Mouse (Mus musculus): ENCODE results near the gene Vwa8. TPM values are rescaled to one million over a fixed set of nuclear protein-coding genes. Genes with fewer than 3 reads are reported as not detected.

Vwa8 gene
- polyA plus RNA-seq, 1 experiment = 8.8 TPM

- no peak for DNase-seq (ENCODE audit: low read depth)
- TF ChIP-seq CTCF (IDR thresholded peaks at IDR 0.05; ENCODE audit: borderline replicate concordance, extremely low read depth, insufficient read depth, insufficient read length) (no peak), POLR2A (IDR thresholded peaks at IDR 0.05; ENCODE audit: borderline replicate concordance, extremely low read depth, insufficient read depth, insufficient read length, poor library complexity, severe bottlenecking) (no peak)
These were observed 363.6 kb downstream of the Vwa8 start for GRCm38 (mm10) chr14:79212380-79212991.

GRCm38 (mm10) chr14:79214129-79214528, 365.3 kb downstream of the Vwa8 start:
- TF ChIP-seq POLR2A (IDR thresholded peaks at IDR 0.05; ENCODE audit: borderline replicate concordance, extremely low read depth, insufficient read depth, insufficient read length, poor library complexity, severe bottlenecking) (no peak), CTCF (IDR thresholded peaks at IDR 0.05; ENCODE audit: borderline replicate concordance, extremely low read depth, insufficient read depth, insufficient read length) (no peak)
- DNase-seq (ENCODE audit: low read depth) = no peak

GRCm38 (mm10) chr14:79214660-79215249, 365.9 kb downstream of the Vwa8 start:
- TF ChIP-seq CTCF (IDR thresholded peaks at IDR 0.05; ENCODE audit: borderline replicate concordance, extremely low read depth, insufficient read depth, insufficient read length) = no peak
- no peak for TF ChIP-seq POLR2A (IDR thresholded peaks at IDR 0.05; ENCODE audit: borderline replicate concordance, extremely low read depth, insufficient read depth, insufficient read length, poor library complexity, severe bottlenecking)
- DNase-seq (ENCODE audit: low read depth) = no peak

- DNase-seq (ENCODE audit: low read depth) = no peak
- TF ChIP-seq CTCF (IDR thresholded peaks at IDR 0.05; ENCODE audit: borderline replicate concordance, extremely low read depth, insufficient read depth, insufficient read length) (no peak), POLR2A (IDR thresholded peaks at IDR 0.05; ENCODE audit: borderline replicate concordance, extremely low read depth, insufficient read depth, insufficient read length, poor library complexity, severe bottlenecking) (no peak)
These were observed 367.5 kb downstream of the Vwa8 start for GRCm38 (mm10) chr14:79216366-79216765.

- no peak for DNase-seq (ENCODE audit: low read depth)
- TF ChIP-seq POLR2A (IDR thresholded peaks at IDR 0.05; ENCODE audit: borderline replicate concordance, extremely low read depth, insufficient read depth, insufficient read length, poor library complexity, severe bottlenecking) (no peak), CTCF (IDR thresholded peaks at IDR 0.05; ENCODE audit: borderline replicate concordance, extremely low read depth, insufficient read depth, insufficient read length) (no peak)
These were observed 374.7 kb downstream of the Vwa8 start for GRCm38 (mm10) chr14:79223431-79224036.

GRCm38 (mm10) chr14:79225458-79225857, 376.6 kb downstream of the Vwa8 start:
- TF ChIP-seq CTCF (IDR thresholded peaks at IDR 0.05; ENCODE audit: borderline replicate concordance, extremely low read depth, insufficient read depth, insufficient read length) = no peak
- TF ChIP-seq POLR2A (IDR thresholded peaks at IDR 0.05; ENCODE audit: borderline replicate concordance, extremely low read depth, insufficient read depth, insufficient read length, poor library complexity, severe bottlenecking) = no peak
- DNase-seq (ENCODE audit: low read depth) = no peak

GRCm38 (mm10) chr14:79226056-79226455, 377.2 kb downstream of the Vwa8 start:
- no peak for DNase-seq (ENCODE audit: low read depth)
- TF ChIP-seq POLR2A (IDR thresholded peaks at IDR 0.05; ENCODE audit: borderline replicate concordance, extremely low read depth, insufficient read depth, insufficient read length, poor library complexity, severe bottlenecking) = no peak
- TF ChIP-seq CTCF (IDR thresholded peaks at IDR 0.05; ENCODE audit: borderline replicate concordance, extremely low read depth, insufficient read depth, insufficient read length) = no peak

- no peak for DNase-seq (ENCODE audit: low read depth)
- TF ChIP-seq CTCF (IDR thresholded peaks at IDR 0.05; ENCODE audit: borderline replicate concordance, extremely low read depth, insufficient read depth, insufficient read length) (no peak), POLR2A (IDR thresholded peaks at IDR 0.05; ENCODE audit: borderline replicate concordance, extremely low read depth, insufficient read depth, insufficient read length, poor library complexity, severe bottlenecking) (no peak)
These were observed 377.9 kb downstream of the Vwa8 start for GRCm38 (mm10) chr14:79226741-79227140.

GRCm38 (mm10) chr14:79227955-79228354, 379.1 kb downstream of the Vwa8 start:
- DNase-seq (ENCODE audit: low read depth) = no peak
- no peak for TF ChIP-seq POLR2A (IDR thresholded peaks at IDR 0.05; ENCODE audit: borderline replicate concordance, extremely low read depth, insufficient read depth, insufficient read length, poor library complexity, severe bottlenecking)
- TF ChIP-seq CTCF (IDR thresholded peaks at IDR 0.05; ENCODE audit: borderline replicate concordance, extremely low read depth, insufficient read depth, insufficient read length) = no peak

- TF ChIP-seq CTCF (IDR thresholded peaks at IDR 0.05; ENCODE audit: borderline replicate concordance, extremely low read depth, insufficient read depth, insufficient read length) = no peak
- no peak for DNase-seq (ENCODE audit: low read depth)
These were observed 382.8 kb downstream of the Vwa8 start for GRCm38 (mm10) chr14:79231677-79232076.

- TF ChIP-seq POLR2A (IDR thresholded peaks at IDR 0.05; ENCODE audit: borderline replicate concordance, extremely low read depth, insufficient read depth, insufficient read length, poor library complexity, severe bottlenecking) (no peak), CTCF (IDR thresholded peaks at IDR 0.05; ENCODE audit: borderline replicate concordance, extremely low read depth, insufficient read depth, insufficient read length) (no peak)
- no peak for DNase-seq (ENCODE audit: low read depth)
These were observed 384.8 kb downstream of the Vwa8 start for GRCm38 (mm10) chr14:79233697-79234096.

GRCm38 (mm10) chr14:79234513-79234912, 385.7 kb downstream of the Vwa8 start:
- TF ChIP-seq CTCF (IDR thresholded peaks at IDR 0.05; ENCODE audit: borderline replicate concordance, extremely low read depth, insufficient read depth, insufficient read length) (no peak), POLR2A (IDR thresholded peaks at IDR 0.05; ENCODE audit: borderline replicate concordance, extremely low read depth, insufficient read depth, insufficient read length, poor library complexity, severe bottlenecking) (no peak)
- no peak for DNase-seq (ENCODE audit: low read depth)

Data from brain, embryonic 14.5 days (tissue).